Mouse (Mus musculus): Measurements from ENCODE around the gene Zfhx3.

Zfhx3 gene

GRCm38 (mm10) chr8:108868259-108869090 lies 926.0 kb downstream of the Zfhx3 start:
- DNase-seq: no peak

- DNase-seq: no peak
Measured at GRCm38 (mm10) chr8:108869420-108869819, 927.0 kb downstream of the Zfhx3 start.

- no peak for DNase-seq
Measured at GRCm38 (mm10) chr8:108869935-108870334, 927.5 kb downstream of the Zfhx3 start.

GRCm38 (mm10) chr8:108870371-108870770 lies 927.9 kb downstream of the Zfhx3 start:
- DNase-seq: no peak

- DNase-seq: no peak
Measured at GRCm38 (mm10) chr8:108875722-108876121, 933.3 kb downstream of the Zfhx3 start.

GRCm38 (mm10) chr8:108880101-108880500 lies 937.7 kb downstream of the Zfhx3 start:
- DNase-seq: no peak

GRCm38 (mm10) chr8:108881336-108881735 lies 938.9 kb downstream of the Zfhx3 start:
- DNase-seq: no peak

GRCm38 (mm10) chr8:108882073-108882472 lies 939.6 kb downstream of the Zfhx3 start:
- DNase-seq: no peak

GRCm38 (mm10) chr8:108883381-108883780 lies 940.9 kb downstream of the Zfhx3 start:
- no peak for DNase-seq

- no peak for DNase-seq
Measured at GRCm38 (mm10) chr8:108884947-108885346, 942.5 kb downstream of the Zfhx3 start.

GRCm38 (mm10) chr8:108885450-108885849 lies 943.0 kb downstream of the Zfhx3 start:
- DNase-seq: peak; percentile 26 to 43

GRCm38 (mm10) chr8:108885861-108886260 lies 943.4 kb downstream of the Zfhx3 start:
- DNase-seq: no peak

- peak; percentile 89 to 90 for DNase-seq
Measured at GRCm38 (mm10) chr8:108886599-108887255, 944.3 kb downstream of the Zfhx3 start.

GRCm38 (mm10) chr8:108887256-108887615 lies 944.8 kb downstream of the Zfhx3 start:
- no peak for DNase-seq

GRCm38 (mm10) chr8:108887890-108888289 lies 945.4 kb downstream of the Zfhx3 start:
- DNase-seq: no peak

- no peak for DNase-seq
Measured at GRCm38 (mm10) chr8:108888924-108889323, 946.5 kb downstream of the Zfhx3 start.

- DNase-seq: no peak
Measured at GRCm38 (mm10) chr8:108889406-108889805, 947.0 kb downstream of the Zfhx3 start.

GRCm38 (mm10) chr8:108894287-108894686 lies 951.8 kb downstream of the Zfhx3 start:
- peak; percentile 55 to 66 for DNase-seq

GRCm38 (mm10) chr8:108896468-108897346 lies 954.3 kb downstream of the Zfhx3 start:
- DNase-seq: peak; percentile 90 to 92

- peak in 1 of 2 experiments; percentile 44 for DNase-seq
Measured at GRCm38 (mm10) chr8:108897347-108898100, 955.1 kb downstream of the Zfhx3 start.

- DNase-seq: no peak
Measured at GRCm38 (mm10) chr8:108899251-108899771, 956.9 kb downstream of the Zfhx3 start.

GRCm38 (mm10) chr8:108900541-108900940 lies 958.1 kb downstream of the Zfhx3 start:
- DNase-seq: peak; percentile 27 to 35
